Mouse (Mus musculus) bone marrow, adult 2 months (tissue): ENCODE measurements around the gene Steap4. TPM values are rescaled to one million over a fixed set of nuclear protein-coding genes. Genes with fewer than 3 reads are reported as not detected.

Source experiments
- H3K27ac ChIP-seq: fragments of 200-500 bp; 2 replicates; pipeline ENCODE4 v1.5.1; 2012; ENCODE audit warnings: low read depth, mild to moderate bottlenecking, control low read depth, inconsistent platforms, low read length; ENCODE audit not compliant: control insufficient read depth, poor library complexity, insufficient read depth
- H3K4me1 ChIP-seq: fragments of 200-500 bp; 2 replicates; pipeline ENCODE4 v1.6.1; 2011; ENCODE audit warnings: low read length; ENCODE audit not compliant: control insufficient read depth, insufficient read depth
- H3K4me3 ChIP-seq: fragments of 200-500 bp; replicated peaks from 2 replicates; pipeline ENCODE3; 2011; ENCODE audit warnings: mild to moderate bottlenecking, low read depth, low read length, control low read depth; ENCODE audit not compliant: control insufficient read depth
- CTCF ChIP-seq: fragments of 200-500 bp; IDR thresholded peaks from 2 replicates; pipeline ENCODE4 v1.5.1; 2011; ENCODE audit warnings: low read length, control low read depth; ENCODE audit not compliant: control insufficient read depth, insufficient read depth
- POLR2A ChIP-seq: fragments of 200-500 bp; IDR thresholded peaks from 2 replicates; pipeline ENCODE4 v1.6.1; 2011; ENCODE audit warnings: low read depth, mild to moderate bottlenecking, control low read depth, low read length, borderline replicate concordance; ENCODE audit not compliant: control insufficient read depth
- WGBS: fragments of 180-500 bp; shearing (Covaris S2); methylation state at CpG from one replicate; pipeline ENCODE4 v1.1.7; 2018; 5-methylcytosine and 5-hydroxymethylcytosine counted together
- polyA plus RNA-seq: library from polyadenylated mRNA; stranded (reverse); fragments of >200 nt; gene quantifications from 2 replicates; pipeline ENCODE4 v1.2.4, GENCODE M21; 2011; ENCODE audit warnings: low replicate concordance; ENCODE audit not compliant: missing spikeins, insufficient read depth, insufficient read length

The Steap4 gene
- polyA plus RNA-seq, 1 experiment: 2.1 TPM

DNA sequence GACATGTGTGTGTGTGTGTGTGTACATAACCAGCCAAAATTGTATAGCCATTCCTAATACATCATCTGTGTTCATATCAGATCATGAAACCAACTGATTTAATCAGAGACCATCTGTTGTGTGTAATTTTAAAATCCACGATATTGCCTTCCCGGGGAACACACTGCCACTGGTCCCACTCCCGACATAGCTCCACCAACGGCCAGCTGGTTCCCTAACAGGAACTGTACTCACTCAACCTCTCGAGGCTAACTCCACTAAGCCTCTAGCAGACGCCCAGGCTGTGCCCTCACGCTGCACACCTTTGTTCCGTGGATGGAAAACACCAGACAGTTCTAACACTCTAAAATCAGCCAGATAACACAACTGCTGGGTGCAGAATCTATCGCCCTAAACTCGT is 40.2 kb downstream of the Steap4 start:
- TF ChIP-seq CTCF (no peak), POLR2A (no peak)
- Histone ChIP-seq H3K4me3 (no peak overlapping the region), H3K4me1 (no peaks in the 10 kb centered on the region), H3K27ac (no peak overlapping the region)
- WGBS: 64% methylated on average over 10 of the region's 10 CpGs

DNA sequence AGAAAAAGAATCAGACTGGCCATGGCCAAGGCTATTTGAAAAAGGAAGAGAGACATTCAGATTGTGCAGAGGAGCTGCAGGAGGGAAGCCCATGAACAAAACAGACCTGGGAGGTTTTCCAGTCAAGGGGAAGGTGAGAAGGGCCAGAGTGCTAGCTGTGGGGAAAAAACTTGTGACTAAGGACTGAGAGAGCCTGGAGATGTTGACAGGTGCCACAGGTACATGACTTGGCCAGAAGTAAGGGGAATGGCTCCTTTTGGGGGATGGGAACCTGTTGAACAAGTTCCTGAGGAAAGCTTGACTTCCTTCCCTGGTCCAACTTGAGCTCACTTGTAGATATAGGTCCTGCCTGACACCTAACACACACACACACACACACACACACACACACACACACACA is 42.6 kb downstream of the Steap4 start:
- H3K4me1 ChIP-seq: no peaks in the 10 kb centered on the region
- H3K4me3 ChIP-seq: no peak overlapping the region
- TF ChIP-seq POLR2A: no peak
- no peak for TF ChIP-seq CTCF
- no peak overlapping the region for H3K27ac ChIP-seq

DNA sequence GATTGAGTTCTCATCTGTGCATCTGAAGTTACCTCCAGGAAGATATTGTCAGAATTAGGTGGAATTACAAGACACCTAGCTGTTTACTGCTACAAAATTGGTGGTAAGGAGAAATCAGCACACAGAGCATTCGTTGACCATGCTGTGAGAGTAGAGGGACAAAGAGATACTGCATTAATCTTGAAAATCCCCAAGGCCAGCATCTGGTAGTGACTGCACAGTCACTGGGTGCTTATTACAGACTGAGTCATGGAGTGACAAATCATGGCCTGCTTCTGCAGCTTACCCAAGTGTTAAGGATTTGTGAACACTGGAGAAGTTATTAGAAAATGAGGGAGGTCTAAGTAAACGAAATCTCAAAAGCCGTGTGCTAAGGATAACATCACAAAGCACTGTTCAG is 53.0 kb downstream of the Steap4 start:
- no peak overlapping the region for H3K27ac ChIP-seq
- WGBS: 71% methylated on average over 3 of the region's 3 CpGs
- TF ChIP-seq CTCF (no peak), POLR2A (no peak)

More for the DNA sequence above, 53.0 kb downstream of the Steap4 start:
- Histone ChIP-seq H3K4me1 (no peaks in the 10 kb centered on the region), H3K4me3 (no peak overlapping the region)

Other genes with a start within 250 kb of the Steap4 start
- 114 and 151 TPM in 2 replicates for gene Sri, start 85.6 kb downstream of the Steap4 start, polyA plus RNA-seq